8 mouse cellular contexts compared by ENCODE assay signal in the genomic region with DNA sequence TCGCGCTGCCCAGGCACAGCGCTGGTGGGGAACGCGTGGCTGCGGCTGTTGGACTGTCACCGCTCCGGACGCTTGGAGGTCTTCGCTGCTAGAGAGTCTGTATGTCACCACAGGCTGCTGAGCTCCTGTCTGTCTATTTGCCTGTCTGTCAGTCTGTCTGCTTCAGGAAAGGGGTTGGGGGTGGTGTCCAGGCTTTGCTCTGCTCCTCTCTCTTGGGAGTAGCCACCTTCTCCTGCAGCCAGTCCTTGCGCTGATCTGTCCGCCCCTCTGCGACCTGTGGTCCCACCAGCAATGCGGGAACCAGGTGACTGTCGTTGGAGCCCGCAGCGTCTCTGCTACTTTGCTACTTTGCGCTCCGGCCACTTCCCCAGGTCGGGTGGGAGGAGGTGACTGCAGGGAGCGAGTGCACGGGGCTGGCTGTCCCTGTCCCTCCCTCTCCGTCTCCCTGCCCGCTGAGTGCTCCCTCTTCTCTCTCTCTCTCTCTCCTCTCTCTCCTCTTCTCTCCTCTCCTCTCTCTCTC. TPM values are rescaled to one million over a fixed set of nuclear protein-coding genes. Genes with fewer than 3 reads are reported as not detected.
DNase-seq lines count a peak whose midpoint lies in the region; ATAC-seq and TF ChIP-seq lines count a peak whose summit lies in the region.

No protein-coding gene starts in this region.

- TF ChIP-seq EP300 in stomach, postnatal 0 days (optimal IDR thresholded peaks at IDR 0.05), result no peak

- TF ChIP-seq CTCF in C2C12 (IDR thresholded peaks at IDR 0.05; ENCODE audit: control insufficient read depth, insufficient read depth, insufficient read length), result no peak
- no peak for TF ChIP-seq CTCF in cortical plate, adult 2 months (IDR thresholded peaks at IDR 0.05; ENCODE audit: extremely low read depth, insufficient read depth, low read length)
- no peak for TF ChIP-seq CTCF in stomach, postnatal 0 days (IDR thresholded peaks at IDR 0.05; ENCODE audit: low read depth)

- under 1% methylated on average over 24 of the region's 24 CpGs for WGBS in hindbrain, embryonic 11.5 days
- WGBS in midbrain, embryonic 10.5 days, result under 1% methylated on average over 24 of the region's 24 CpGs
- WGBS in stomach, postnatal 0 days, result 1% methylated on average over 24 of the region's 24 CpGs

- peaks cover 3% of the 10 kb centered on the region; the same call in 1 of the 2 replicates for H3K4me1 ChIP-seq in cortical plate, adult 2 months (ENCODE audit: control insufficient read depth, insufficient read depth, low read length)
- 0 out of 2 replicates have a peak, but pooled peaks cover 2% of the 10 kb centered on the region for H3K4me1 ChIP-seq in hindbrain, embryonic 11.5 days (replicated peaks; ENCODE audit: control insufficient read depth, insufficient read depth, low read length)
- peaks cover 19% of the 10 kb centered on the region for H3K4me1 ChIP-seq in midbrain, embryonic 10.5 days
- H3K4me1 ChIP-seq in stomach, postnatal 0 days (replicated peaks; ENCODE audit: control insufficient read depth, insufficient read depth), result no peaks in the 10 kb centered on the region

- peak overlapping the region; percentile 70 for H3K9ac ChIP-seq in hindbrain, embryonic 11.5 days (ENCODE audit: low read depth, low read length)
- H3K9ac ChIP-seq in stomach, postnatal 0 days (ENCODE audit: low read length), result no peak overlapping the region

- peak overlapping the region; percentile 99 for H3K27ac ChIP-seq in cortical plate, adult 2 months (ENCODE audit: insufficient read depth, low read length)
- peak overlapping the region; percentile 6; the same call in 1 of the 2 replicates for H3K27ac ChIP-seq in hindbrain, embryonic 11.5 days (ENCODE audit: low read depth, low read length)
- peak overlapping the region; percentile 78 for H3K27ac ChIP-seq in midbrain, embryonic 10.5 days (replicated peaks)
- no peak overlapping the region for H3K27ac ChIP-seq in stomach, postnatal 0 days (replicated peaks)

- ATAC-seq in frontal cortex, adult (ENCODE audit: low TSS enrichment), result peak; percentile 26
- peak; percentile 76 for ATAC-seq in hindbrain, embryonic 11.5 days (ENCODE audit: low FRiP score)
- no peak for ATAC-seq in stomach, postnatal 0 days (ENCODE audit: low FRiP score, low TSS enrichment)

- no peak for DNase-seq in frontal cortex, postnatal 10 days (ENCODE audit: low spot score in 2 of 2)
- peak; percentile 54 for DNase-seq in hindbrain, embryonic 11.5 days (ENCODE audit: low spot score)
- DNase-seq in midbrain, embryonic 10.5 days (ENCODE audit: low spot score), result peak; percentile 50
- no peak for DNase-seq in stomach, postnatal 0 days (ENCODE audit: low spot score)
- DNase-seq in urinary bladder, postnatal 10 days (ENCODE audit: low spot score), result no peak

- H3K36me3 ChIP-seq in C2C12 (ENCODE audit: control insufficient read depth, insufficient read depth), result no peaks in the 10 kb centered on the region
- no peaks in the 10 kb centered on the region for H3K36me3 ChIP-seq in hindbrain, embryonic 11.5 days (ENCODE audit: control insufficient read depth, insufficient read depth, low read length)
- H3K36me3 ChIP-seq in midbrain, embryonic 10.5 days, result no peaks in the 10 kb centered on the region
- no peaks in the 10 kb centered on the region for H3K36me3 ChIP-seq in stomach, postnatal 0 days (ENCODE audit: control insufficient read depth, insufficient read depth, low read length)

- no peaks in the 10 kb centered on the region for H3K79me2 ChIP-seq in C2C12 (ENCODE audit: control insufficient read depth, insufficient read depth)

- peak overlapping the region; percentile 96 for H3K4me2 ChIP-seq in hindbrain, embryonic 11.5 days (replicated peaks; ENCODE audit: low read depth, low read length)
- H3K4me2 ChIP-seq in stomach, postnatal 0 days (replicated peaks; ENCODE audit: low read depth), result no peak overlapping the region; the same call in none of the 2 replicates

- H3K79me3 ChIP-seq in C2C12 (ENCODE audit: low read depth), result no peaks in the 10 kb centered on the region

- peak overlapping the region; percentile 50 for H3ac ChIP-seq in C2C12 (ENCODE audit: control insufficient read depth, insufficient read length, low read depth)

- no peak overlapping the region for H3K4me3 ChIP-seq in C2C12 (ENCODE audit: insufficient read depth, poor library complexity, severe bottlenecking)
- peak overlapping the region; percentile 85 for H3K4me3 ChIP-seq in cortical plate, adult 2 months (ENCODE audit: insufficient read depth, low read length)
- peak overlapping the region; percentile 53 for H3K4me3 ChIP-seq in hindbrain, embryonic 11.5 days (ENCODE audit: low read depth, low read length)
- peak overlapping the region; percentile 67 for H3K4me3 ChIP-seq in midbrain, embryonic 10.5 days
- 0 out of 2 replicates have a peak overlapping the region, but pooled peaks have one; percentile 4 for H3K4me3 ChIP-seq in stomach, postnatal 0 days (ENCODE audit: low read depth, low read length)

- peaks cover 8% of the 10 kb centered on the region for H3K27me3 ChIP-seq in C2C12 (ENCODE audit: control insufficient read depth, insufficient read depth, insufficient read length)
- H3K27me3 ChIP-seq in hindbrain, embryonic 11.5 days (ENCODE audit: control insufficient read depth, insufficient read depth, low read length), result peaks cover 17% of the 10 kb centered on the region; the same call in 1 of the 2 replicates
- H3K27me3 ChIP-seq in midbrain, embryonic 10.5 days (ENCODE audit: low read depth, poor library complexity, severe bottlenecking), result peaks cover 81% of the 10 kb centered on the region
- H3K27me3 ChIP-seq in stomach, postnatal 0 days (ENCODE audit: control insufficient read depth, insufficient read depth, low read length), result peaks cover 10% of the 10 kb centered on the region; the same call in 1 of the 2 replicates

- H3K9me3 ChIP-seq in hindbrain, embryonic 11.5 days (ENCODE audit: control insufficient read depth, low read length), result no peaks in the 10 kb centered on the region
- no peaks in the 10 kb centered on the region for H3K9me3 ChIP-seq in midbrain, embryonic 10.5 days (replicated peaks)
- H3K9me3 ChIP-seq in stomach, postnatal 0 days (ENCODE audit: control insufficient read depth, low read length), result no peaks in the 10 kb centered on the region

- TF ChIP-seq POLR2A in cortical plate, adult 2 months (IDR thresholded peaks at IDR 0.05; ENCODE audit: extremely low read depth, insufficient read depth, low read length), result peak; percentile 67

TF ChIP-seq in C2C12, 6 proteins besides CTCF, POLR2A, EP300 and RAD21:
- TF ChIP-seq MYOG (IDR thresholded peaks at IDR 0.05; ENCODE audit: control insufficient read depth, extremely low read depth, insufficient read length) (no peak), USF1 (IDR thresholded peaks at IDR 0.05; ENCODE audit: low read depth) (no peak), CEBPB (IDR thresholded peaks at IDR 0.05; ENCODE audit: low read depth) (no peak), FOSL1 (IDR thresholded peaks at IDR 0.05; ENCODE audit: insufficient read depth, low read length, poor library complexity, severe bottlenecking) (no peak), MYOD1 (IDR thresholded peaks at IDR 0.05; ENCODE audit: control insufficient read depth, insufficient read length, low read depth) (no peak), MAX (IDR thresholded peaks at IDR 0.05) (no peak)

RNA-seq across cellular contexts. Expression of a gene that starts 1.2 kb away (rescaled TPM):
- polyA plus RNA-seq in C2C12 (2012; fragmentation: generic; extraction: Trizol), result 0.16 TPM
- polyA plus RNA-seq in cortical plate, adult 2 months (2012; rRNA removed), result 521 and 601 TPM in 2 replicates
- polyA plus RNA-seq in hindbrain, embryonic 11.5 days (2014; fragmentation: Nextera tagmentation; extraction: Ambion mirVana), result 6.0 and 6.8 TPM in 2 replicates
- polyA plus RNA-seq in midbrain, embryonic 10.5 days (2016; fragmentation: Nextera tagmentation; extraction: Ambion mirVana), result 1.1 and 1.3 TPM in 2 replicates
- 1.2 TPM in 2 replicates for polyA plus RNA-seq in stomach, postnatal 0 days (2015; fragmentation: Nextera tagmentation; extraction: Ambion mirVana)

Comparison
In these comparisons a context has a peak if more than half of its experiments do, and no peak if none do; other contexts are left out.
1. DNase-seq: peak in hindbrain, embryonic 11.5 days (single experiment) and midbrain, embryonic 10.5 days (single experiment); none in frontal cortex, postnatal 10 days (0 of 2), stomach, postnatal 0 days (single experiment) and urinary bladder, postnatal 10 days (single experiment).
2. RNA of a gene that starts 1.2 kb away (polyA plus RNA-seq): 521 to 601 TPM in cortical plate, adult 2 months; 6.0 to 6.8 TPM in hindbrain, embryonic 11.5 days, 1.2 TPM in stomach, postnatal 0 days, 1.1 to 1.3 TPM in midbrain, embryonic 10.5 days and 0.16 TPM in C2C12 (single experiment); every median in the first group is over 10 times any median in the second.